Mouse (Mus musculus): ENCODE results near the gene Krtap4-8.
"Not testable (repeated sequence)": the region's sequence is repeated elsewhere in the genome, so short reads cannot be mapped to it uniquely, and the experiment has no call there.

DNA sequence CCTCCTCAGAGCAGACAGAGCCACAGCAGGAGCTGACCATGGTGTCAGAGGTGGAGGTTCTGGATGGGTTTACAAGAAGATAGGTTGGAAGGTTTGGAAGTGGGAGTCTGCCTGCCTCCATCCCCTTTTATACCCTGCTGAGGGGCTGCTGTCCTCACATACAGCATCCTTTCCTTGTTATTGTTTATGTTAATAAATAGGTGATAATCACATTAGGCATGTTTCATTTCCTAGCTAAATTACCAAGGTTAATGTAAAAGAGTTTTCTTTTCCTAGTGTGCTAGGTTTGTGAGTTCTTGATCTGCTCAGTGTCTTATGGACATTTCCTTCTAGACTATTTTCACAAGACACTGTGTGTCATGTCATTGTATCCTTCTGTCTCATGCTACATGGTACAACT lies 29.3 kb upstream of the Krtap4-8 start, which contains the start of gene Krtap4-13:
- not testable (repeated sequence) for TF ChIP-seq CTCF (IDR thresholded peaks at IDR 0.05; ENCODE audit: low read depth); EP300 (optimal IDR thresholded peaks at IDR 0.05)
